Mouse (Mus musculus): ENCODE data around the gene Tnrc6a. TPM values are rescaled to one million over a fixed set of nuclear protein-coding genes. Genes with fewer than 3 reads are reported as not detected.

Gene Tnrc6a
- total RNA-seq, 1 experiment, result 46.6 TPM

GRCm38 (mm10) chr7:123199656-123200206 lies 76.0 kb downstream of the Tnrc6a start:
- Histone ChIP-seq H3K4me3 (ENCODE audit: insufficient read depth in 1 of 2, low read depth in 1 of 2, low read length in 2 of 2, poor library complexity in 1 of 2, severe bottlenecking in 1 of 2) (no peak overlapping the region), H3K27ac (ENCODE audit: insufficient read depth, low read depth, low read length, poor library complexity, severe bottlenecking) (no peak overlapping the region), H3K4me1 (ENCODE audit: control insufficient read depth in 2 of 2, insufficient read depth in 2 of 2, low read length in 2 of 2, poor library complexity in 1 of 2) (peaks cover 0 to 11% of the 10 kb centered on the region in 2 experiments; a peak in 2 of 4 replicates), H3K9ac (ENCODE audit: insufficient read depth, low read depth, low read length, poor library complexity, severe bottlenecking) (no peak overlapping the region), H3K9me3 (ENCODE audit: control insufficient read depth, insufficient read depth, low read depth, low read length) (no peaks in the 10 kb centered on the region), H3K36me3 (ENCODE audit: control insufficient read depth, insufficient read depth, low read length, poor library complexity, severe bottlenecking) (peaks cover 2% of the 10 kb centered on the region; the same call in 1 of the 2 replicates)
- in situ Hi-C loops (cut with MboI; ENCODE audit: low sequenced_read_pairs in 2 of 2, unreplicated experiment in 2 of 2), result loop anchor here (10.0 to 25.0 kb wide), 2 partner anchors 263 to 265 kb away; partner anchors contain the start of gene Aqp8 (in 2 of the 2)
- no peak for TF ChIP-seq CHD2 (IDR thresholded peaks at IDR 0.05; ENCODE audit: low read depth, low read length)
- DNase-seq (ENCODE audit: low read depth, low spot score), result no peak

GRCm38 (mm10) chr7:123200722-123201121 lies 77.0 kb downstream of the Tnrc6a start:
- in situ Hi-C loops (cut with MboI; ENCODE audit: low sequenced_read_pairs in 2 of 2, unreplicated experiment in 2 of 2), result loop anchor here (10.0 to 25.0 kb wide), 2 partner anchors 262 to 264 kb away; partner anchors contain the start of gene Aqp8 (in 2 of the 2)
- peaks cover 2 to 11% of the 10 kb centered on the region in 2 experiments; a peak in 2 of 4 replicates for H3K4me1 ChIP-seq (ENCODE audit: control insufficient read depth in 2 of 2, insufficient read depth in 2 of 2, low read length in 2 of 2, poor library complexity in 1 of 2)

GRCm38 (mm10) chr7:123205261-123205660 lies 81.6 kb downstream of the Tnrc6a start:
- Histone ChIP-seq H3K9me3 (ENCODE audit: control insufficient read depth, insufficient read depth, low read depth, low read length) (no peaks in the 10 kb centered on the region), H3K27ac (ENCODE audit: insufficient read depth, low read depth, low read length, poor library complexity, severe bottlenecking) (no peak overlapping the region), H3K4me3 (ENCODE audit: insufficient read depth in 1 of 2, low read depth in 1 of 2, low read length in 2 of 2, poor library complexity in 1 of 2, severe bottlenecking in 1 of 2) (no peak overlapping the region), H3K4me1 (ENCODE audit: control insufficient read depth in 2 of 2, insufficient read depth in 2 of 2, low read length in 2 of 2, poor library complexity in 1 of 2) (peaks cover 6 to 22% of the 10 kb centered on the region in 2 experiments; a peak in 3 of 4 replicates), H3K36me3 (ENCODE audit: control insufficient read depth, insufficient read depth, low read length, poor library complexity, severe bottlenecking) (no peaks in the 10 kb centered on the region), H3K9ac (ENCODE audit: insufficient read depth, low read depth, low read length, poor library complexity, severe bottlenecking) (no peak overlapping the region)
- DNase-seq (ENCODE audit: low read depth, low spot score), result peak; percentile 67
- TF ChIP-seq CHD2 (IDR thresholded peaks at IDR 0.05; ENCODE audit: low read depth, low read length) (no peak), HCFC1 (IDR thresholded peaks at IDR 0.05; ENCODE audit: borderline replicate concordance, insufficient read depth, low read length) (no peak), ZNF384 (IDR thresholded peaks at IDR 0.05; ENCODE audit: low read depth, low read length) (0 out of 2 replicates have a peak, but pooled peaks have one; percentile 24), ZC3H11A (IDR thresholded peaks at IDR 0.05; ENCODE audit: borderline replicate concordance, low read depth, low read length) (peak; percentile 68), MAFK (IDR thresholded peaks at IDR 0.05; ENCODE audit: insufficient read depth, low read depth, low read length) (no peak)
- in situ Hi-C loops (cut with MboI; ENCODE audit: low sequenced_read_pairs in 2 of 2, unreplicated experiment in 2 of 2), result loop anchor here (10.0 to 25.0 kb wide), 2 partner anchors 257 to 260 kb away; partner anchors contain the start of gene Aqp8 (in 2 of the 2)

More at GRCm38 (mm10) chr7:123200722-123201121, 77.0 kb downstream of the Tnrc6a start:
- Histone ChIP-seq H3K9ac (ENCODE audit: insufficient read depth, low read depth, low read length, poor library complexity, severe bottlenecking) (no peak overlapping the region; the same call in 1 of the 2 replicates), H3K36me3 (ENCODE audit: control insufficient read depth, insufficient read depth, low read length, poor library complexity, severe bottlenecking) (no peaks in the 10 kb centered on the region), H3K4me3 (ENCODE audit: insufficient read depth in 1 of 2, low read depth in 1 of 2, low read length in 2 of 2, poor library complexity in 1 of 2, severe bottlenecking in 1 of 2) (peak overlapping the region; percentile 26; a peak in 3 of 4 replicates), H3K27ac (ENCODE audit: insufficient read depth, low read depth, low read length, poor library complexity, severe bottlenecking) (no peak overlapping the region; the same call in 1 of the 2 replicates), H3K9me3 (ENCODE audit: control insufficient read depth, insufficient read depth, low read depth, low read length) (no peaks in the 10 kb centered on the region)
- TF ChIP-seq ZC3H11A (IDR thresholded peaks at IDR 0.05; ENCODE audit: borderline replicate concordance, low read depth, low read length) (no peak), MAFK (IDR thresholded peaks at IDR 0.05; ENCODE audit: insufficient read depth, low read depth, low read length) (no peak), HCFC1 (IDR thresholded peaks at IDR 0.05; ENCODE audit: borderline replicate concordance, insufficient read depth, low read length) (no peak), CHD2 (IDR thresholded peaks at IDR 0.05; ENCODE audit: low read depth, low read length) (no peak), ZNF384 (IDR thresholded peaks at IDR 0.05; ENCODE audit: low read depth, low read length) (no peak)
- peak; percentile 61 for DNase-seq (ENCODE audit: low read depth, low spot score)

GRCm38 (mm10) chr7:123207561-123207960 lies 83.9 kb downstream of the Tnrc6a start:
- no peaks in the 10 kb centered on the region for H3K9me3 ChIP-seq (ENCODE audit: control insufficient read depth, insufficient read depth, low read depth, low read length)
- DNase-seq (ENCODE audit: low read depth, low spot score), result no peak
- H3K27ac ChIP-seq (ENCODE audit: insufficient read depth, low read depth, low read length, poor library complexity, severe bottlenecking), result no peak overlapping the region
- no peaks in the 10 kb centered on the region for H3K36me3 ChIP-seq (ENCODE audit: control insufficient read depth, insufficient read depth, low read length, poor library complexity, severe bottlenecking)
- in situ Hi-C loops (cut with MboI; ENCODE audit: low sequenced_read_pairs in 2 of 2, unreplicated experiment in 2 of 2), result loop anchor here (10.0 to 25.0 kb wide), 2 partner anchors 255 to 257 kb away; partner anchors contain the start of gene Aqp8 (in 2 of the 2)
- no peak overlapping the region for H3K9ac ChIP-seq (ENCODE audit: insufficient read depth, low read depth, low read length, poor library complexity, severe bottlenecking)
- H3K4me3 ChIP-seq (ENCODE audit: insufficient read depth in 1 of 2, low read depth in 1 of 2, low read length in 2 of 2, poor library complexity in 1 of 2, severe bottlenecking in 1 of 2), result no peak overlapping the region
- peaks cover 9 to 22% of the 10 kb centered on the region in 2 experiments; a peak in 3 of 4 replicates for H3K4me1 ChIP-seq (ENCODE audit: control insufficient read depth in 2 of 2, insufficient read depth in 2 of 2, low read length in 2 of 2, poor library complexity in 1 of 2)
- TF ChIP-seq ZC3H11A (IDR thresholded peaks at IDR 0.05; ENCODE audit: borderline replicate concordance, low read depth, low read length) (no peak), HCFC1 (IDR thresholded peaks at IDR 0.05; ENCODE audit: borderline replicate concordance, insufficient read depth, low read length) (no peak), MAFK (IDR thresholded peaks at IDR 0.05; ENCODE audit: insufficient read depth, low read depth, low read length) (no peak), CHD2 (IDR thresholded peaks at IDR 0.05; ENCODE audit: low read depth, low read length) (no peak), ZNF384 (IDR thresholded peaks at IDR 0.05; ENCODE audit: low read depth, low read length) (no peak)

Measured in ES-E14 (cell line).